Mouse (Mus musculus): Measurements from ENCODE around the gene Bicdl2.

Bicdl2 gene

GRCm38 (mm10) chr17:23660117-23660875, at the start of gene Bicdl2:
Gene Bicdl2, plus strand, starts transcription at chr17:23660506.
- peak; percentile 25 to 64 for DNase-seq

GRCm38 (mm10) chr17:23617087-23617486, 43.2 kb upstream of the Bicdl2 start:
- DNase-seq, result no peak

GRCm38 (mm10) chr17:23620351-23620750, 40.0 kb upstream of the Bicdl2 start:
- DNase-seq, result no peak

- no peak for DNase-seq
Measured at GRCm38 (mm10) chr17:23627813-23628212, 32.5 kb upstream of the Bicdl2 start.

GRCm38 (mm10) chr17:23630195-23631020, 29.9 kb upstream of the Bicdl2 start:
- peak; percentile 55 to 82 for DNase-seq

GRCm38 (mm10) chr17:23631241-23631640, 29.1 kb upstream of the Bicdl2 start:
- no peak for DNase-seq

GRCm38 (mm10) chr17:23644613-23645495, 15.5 kb upstream of the Bicdl2 start, which contains the start of gene Mmp25:
Gene Mmp25, minus strand, starts transcription at chr17:23645277.
- no peak for DNase-seq

- DNase-seq, result no peak
Measured at GRCm38 (mm10) chr17:23645894-23646293, 14.4 kb upstream of the Bicdl2 start.

GRCm38 (mm10) chr17:23651363-23651762, 8.9 kb upstream of the Bicdl2 start:
- DNase-seq, result no peak

GRCm38 (mm10) chr17:23653324-23653723, 7.0 kb upstream of the Bicdl2 start:
- no peak for DNase-seq

- DNase-seq, result no peak
Measured at GRCm38 (mm10) chr17:23654001-23654400, 6.3 kb upstream of the Bicdl2 start.

- no peak for DNase-seq
Measured at GRCm38 (mm10) chr17:23654410-23654809, 5.9 kb upstream of the Bicdl2 start.

GRCm38 (mm10) chr17:23658450-23658849, 1.9 kb upstream of the Bicdl2 start:
- no peak for DNase-seq

GRCm38 (mm10) chr17:23660876-23661200, 532 bp downstream of the Bicdl2 start:
- no peak for DNase-seq

- DNase-seq, result peak in 1 of 2 experiments; percentile 33
Measured at GRCm38 (mm10) chr17:23661526-23661925, 1.2 kb downstream of the Bicdl2 start.

GRCm38 (mm10) chr17:23664556-23665021, 4.3 kb downstream of the Bicdl2 start:
- DNase-seq, result no peak

GRCm38 (mm10) chr17:23665511-23665910, 5.2 kb downstream of the Bicdl2 start:
- DNase-seq, result no peak

GRCm38 (mm10) chr17:23670516-23671074, 10.3 kb downstream of the Bicdl2 start:
- no peak for DNase-seq

GRCm38 (mm10) chr17:23671519-23671918, 11.2 kb downstream of the Bicdl2 start:
- DNase-seq, result no peak

- no peak for DNase-seq
Measured at GRCm38 (mm10) chr17:23672761-23673160, 12.5 kb downstream of the Bicdl2 start.

- DNase-seq, result peak; percentile 86 to 91
Measured at GRCm38 (mm10) chr17:23673424-23674073, 13.2 kb downstream of the Bicdl2 start, which contains the start of the genes Hcfc1r1 and Thoc6. Gene Hcfc1r1, plus strand, starts transcription at chr17:23673596. Gene Thoc6, minus strand, starts transcription at chr17:23673882.

All from spleen, adult 18-20 months (tissue).